Mouse (Mus musculus) frontal cortex, adult (tissue): ENCODE results near the gene Stat6.
"Not testable (repeated sequence)": the region's sequence is repeated elsewhere in the genome, so short reads cannot be mapped to it uniquely, and the experiment has no call there.

Source experiments
- ATAC-seq: cut with Nextera tagmentation; 2 replicates; pipeline ENCODE4 v1.9.2; 2017; ENCODE audit warnings: mild to moderate bottlenecking, moderate library complexity, mixed read lengths; ENCODE audit not compliant: low TSS enrichment

The Stat6 gene

GRCm38 (mm10) chr10:127645791-127646190, 3.0 kb downstream of the Stat6 start:
- no peak for ATAC-seq

GRCm38 (mm10) chr10:127652906-127653638, 10.3 kb downstream of the Stat6 start:
- no peak for ATAC-seq

- no peak for ATAC-seq
These were observed 12.3 kb downstream of the Stat6 start for GRCm38 (mm10) chr10:127654970-127655579.

- not testable (repeated sequence) for ATAC-seq
These were observed 14.8 kb downstream of the Stat6 start for GRCm38 (mm10) chr10:127657617-127658016.

- no peak for ATAC-seq
These were observed 15.3 kb downstream of the Stat6 start for GRCm38 (mm10) chr10:127658076-127658475.

- no peak for ATAC-seq
These were observed 16.8 kb downstream of the Stat6 start for GRCm38 (mm10) chr10:127659551-127659950.

- no peak for ATAC-seq
These were observed 18.6 kb downstream of the Stat6 start for GRCm38 (mm10) chr10:127661291-127661914.

- ATAC-seq: peak; percentile 42
These were observed 19.3 kb downstream of the Stat6 start for GRCm38 (mm10) chr10:127661915-127662663.

GRCm38 (mm10) chr10:127662666-127663253, 20.0 kb downstream of the Stat6 start:
- no peak for ATAC-seq

- ATAC-seq: no peak
These were observed 20.8 kb downstream of the Stat6 start for GRCm38 (mm10) chr10:127663590-127663989.

- ATAC-seq: no peak
These were observed 21.4 kb downstream of the Stat6 start for GRCm38 (mm10) chr10:127664166-127664565.

GRCm38 (mm10) chr10:127664891-127665290, 22.1 kb downstream of the Stat6 start:
- ATAC-seq: no peak

GRCm38 (mm10) chr10:127665366-127666181, 22.8 kb downstream of the Stat6 start:
- no peak for ATAC-seq

- peak; percentile 13 for ATAC-seq
These were observed 23.9 kb downstream of the Stat6 start, which contains the start of gene Nemp1 for GRCm38 (mm10) chr10:127666501-127667268. TSS of gene Nemp1 (plus strand) at chr10:127666901.

- 0 out of 2 replicates have a peak, but pooled peaks have one; percentile 7 for ATAC-seq
These were observed 24.7 kb downstream of the Stat6 start for GRCm38 (mm10) chr10:127667269-127668092.

- no peak for ATAC-seq
These were observed 25.6 kb downstream of the Stat6 start, which contains the start of gene Nab2 for GRCm38 (mm10) chr10:127668093-127669050. TSS of gene Nab2 (minus strand) at chr10:127668568.

GRCm38 (mm10) chr10:127669170-127669569, 26.4 kb downstream of the Stat6 start:
- no peak for ATAC-seq

- no peak for ATAC-seq
These were observed 27.4 kb downstream of the Stat6 start for GRCm38 (mm10) chr10:127670185-127670584.
